Mouse (Mus musculus) left cerebral cortex, postnatal 4 days (tissue): ENCODE measurements around the gene Hid1. TPM values are rescaled to one million over a fixed set of nuclear protein-coding genes. Genes with fewer than 3 reads are reported as not detected.
"Not testable (repeated sequence)": the region's sequence is repeated elsewhere in the genome, so short reads cannot be mapped to it uniquely, and the experiment has no call there.

ENCODE experiments used
- DNase-seq: peaks from one replicate; pipeline ENCODE4 v3.0.0-alpha.2; 2022
- intact Hi-C: fragments of 180-260 bp; cut with DNase I; formaldehyde crosslinking; loops from one replicate; pipeline ENCODE4 v1.15.1; 2025
- total RNA-seq, 2 experiments: library from RNA; stranded (reverse); gene quantifications; 2 replicates each; pipeline ENCODE4 v1.2.3; 2021

Gene Hid1
- 10 to 100 TPM; 72.7 to 80.6 TPM for total RNA-seq

DNA sequence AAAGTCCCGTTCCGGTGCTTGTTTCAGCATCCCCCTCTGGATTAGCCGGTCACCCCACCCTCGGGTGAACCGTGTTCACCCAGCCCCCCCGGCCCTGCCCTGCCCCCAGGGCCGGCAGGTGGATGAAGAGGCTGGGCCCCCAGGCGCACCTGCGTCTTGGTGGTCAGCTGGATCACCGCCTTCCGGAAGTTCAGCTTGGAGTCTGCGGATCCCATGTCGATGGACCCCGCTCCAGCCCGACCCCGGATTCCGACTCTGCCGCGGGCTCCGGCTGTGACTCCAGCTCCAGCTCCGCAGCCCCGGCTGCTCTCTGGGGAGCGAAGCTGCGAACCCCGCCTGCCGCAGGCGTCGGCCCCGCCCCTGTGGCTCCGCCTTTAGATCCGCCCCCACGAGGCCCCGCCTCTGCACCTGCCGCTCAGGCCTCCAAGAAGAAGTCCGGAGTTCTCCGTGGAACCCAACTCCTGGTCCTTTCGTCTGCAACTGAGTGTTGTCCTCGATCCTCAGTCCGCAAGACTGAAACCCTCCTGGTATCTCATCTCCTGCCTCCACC, at the start of gene Hid1:
Gene Hid1, minus strand, starts transcription at position 362 of the 550 bp plus-strand sequence.
- DNase-seq: peak; percentile 83
- intact Hi-C loops: no loop called here

- DNase-seq: no peak
- intact Hi-C loops: no loop called here
These were observed 42.0 kb upstream of the Hid1 start for GRCm38 (mm10) chr11:115409556-115409955.

- no peak for DNase-seq
- intact Hi-C loops: no loop called here
These were observed 40.8 kb upstream of the Hid1 start for GRCm38 (mm10) chr11:115408266-115408920.

DNA sequence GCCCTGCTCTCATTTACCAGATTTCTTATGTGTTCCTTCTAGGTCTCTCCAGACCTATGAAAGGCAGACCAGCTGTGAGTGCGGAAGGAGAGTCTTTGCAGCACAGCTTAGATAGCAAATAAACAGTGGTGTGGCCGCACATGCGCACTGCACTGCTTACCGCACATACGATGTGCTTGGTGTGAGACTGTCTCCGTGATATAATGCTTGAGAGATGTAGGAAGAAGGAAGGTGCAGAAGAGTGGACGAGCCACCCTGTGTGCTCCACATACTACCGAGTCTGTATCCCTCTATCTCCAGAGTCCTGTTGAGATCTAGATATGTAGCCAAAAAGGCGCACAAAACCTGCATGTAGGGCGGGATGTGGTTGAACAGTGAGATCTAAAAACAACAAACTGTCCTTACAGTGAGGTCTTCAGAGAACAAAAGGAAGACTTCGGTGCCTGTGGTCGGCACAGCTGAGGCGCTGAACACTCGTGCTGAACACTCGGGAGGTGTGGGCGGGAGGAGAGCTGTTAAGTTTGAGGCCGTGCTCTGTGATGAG, 39.4 kb upstream of the Hid1 start:
- DNase-seq: no peak
- intact Hi-C loops: no loop called here

GRCm38 (mm10) chr11:115405723-115406122, 38.2 kb upstream of the Hid1 start:
- intact Hi-C loops: no loop called here
- DNase-seq: no peak

GRCm38 (mm10) chr11:115403338-115404124, 36.0 kb upstream of the Hid1 start, which contains the start of gene Mrpl58:
Gene Mrpl58, plus strand, starts transcription at chr11:115403752.
- intact Hi-C loops: no loop called here

GRCm38 (mm10) chr11:115400630-115401391, 33.3 kb upstream of the Hid1 start:
- peak; percentile 74 for DNase-seq
- intact Hi-C loops: no loop called here

More at GRCm38 (mm10) chr11:115403338-115404124, 36.0 kb upstream of the Hid1 start, which contains the start of gene Mrpl58:
- DNase-seq: peak; percentile 87

DNA sequence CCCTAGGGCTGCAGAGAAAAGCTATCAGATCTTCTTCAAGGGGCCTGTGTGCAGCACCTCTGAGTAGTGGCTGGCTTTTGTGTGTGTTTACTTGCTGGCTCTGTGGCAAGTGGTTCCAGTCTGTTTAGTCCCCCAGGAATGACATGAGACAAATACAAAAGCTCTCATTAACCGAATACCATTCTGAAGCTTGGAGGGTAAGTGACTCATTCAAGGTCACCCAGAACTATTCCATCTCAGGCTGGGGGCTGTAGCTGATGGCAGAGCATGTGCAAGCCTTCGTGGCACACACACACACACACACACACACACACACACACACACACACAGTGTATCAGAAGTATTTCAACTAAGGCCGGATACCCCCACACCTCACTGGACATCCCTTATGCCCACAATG, 32.6 kb upstream of the Hid1 start:
- DNase-seq: no peak

DNA sequence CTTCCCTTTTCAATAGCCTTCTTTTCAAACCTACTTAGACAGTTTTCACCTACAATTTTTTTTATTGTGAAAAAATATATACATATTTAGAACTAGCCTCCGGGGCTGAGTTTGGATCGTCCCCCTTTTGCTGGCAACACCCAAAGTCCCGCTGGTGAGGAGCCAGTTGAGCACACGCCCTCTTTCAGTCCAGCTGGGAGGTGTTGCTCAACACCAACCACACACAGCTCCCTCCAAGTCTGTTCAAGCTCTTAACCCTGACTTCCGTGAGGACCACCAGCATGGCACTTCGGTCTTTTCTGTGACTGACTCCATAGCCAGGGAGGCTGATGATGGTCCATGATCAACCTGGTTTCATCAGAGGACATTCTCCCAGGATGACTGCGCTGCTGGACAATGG, 30.5 kb upstream of the Hid1 start:
- intact Hi-C loops: no loop called here
- DNase-seq: no peak

More for the DNA sequence above, 32.6 kb upstream of the Hid1 start:
- intact Hi-C loops: no loop called here

DNA sequence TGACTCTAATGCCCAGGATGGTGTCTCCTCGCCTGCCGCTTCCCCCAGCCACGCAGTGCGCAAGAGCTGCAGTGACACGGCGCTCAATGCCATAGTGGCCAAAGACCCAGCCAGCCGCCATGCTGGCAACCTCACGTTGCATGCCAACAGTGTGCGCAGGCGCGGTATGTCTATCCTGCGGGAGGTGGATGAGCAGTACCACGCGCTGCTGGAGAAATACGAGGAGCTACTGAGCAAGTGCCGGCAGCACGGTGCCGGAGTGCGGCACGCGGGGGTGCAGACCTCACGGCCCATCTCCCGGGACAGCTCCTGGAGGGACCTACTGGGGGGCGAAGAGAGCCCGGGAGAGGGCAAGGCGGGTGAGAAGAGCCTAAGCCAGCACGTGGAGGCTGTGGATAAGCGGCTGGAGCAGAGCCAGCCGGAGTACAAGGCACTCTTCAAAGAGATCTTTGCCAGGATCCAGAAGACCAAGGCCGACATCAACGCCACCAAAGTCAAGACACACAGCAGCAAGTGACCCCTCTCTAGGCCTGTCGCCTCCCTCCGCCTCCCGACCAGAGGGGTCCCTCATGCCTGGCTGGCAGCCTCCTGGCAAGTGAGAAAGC, 26.3 kb upstream of the Hid1 start:
- no peak for DNase-seq
- intact Hi-C loops: no loop called here

- no peak for DNase-seq
These were observed 23.8 kb upstream of the Hid1 start for GRCm38 (mm10) chr11:115391358-115391757.

GRCm38 (mm10) chr11:115386859-115387258, 19.3 kb upstream of the Hid1 start:
- intact Hi-C loops, DNase-seq: not testable (repeated sequence)

More at GRCm38 (mm10) chr11:115391358-115391757, 23.8 kb upstream of the Hid1 start:
- intact Hi-C loops: no loop called here

GRCm38 (mm10) chr11:115384587-115384986, 17.0 kb upstream of the Hid1 start:
- intact Hi-C loops: no loop called here
- no peak for DNase-seq

GRCm38 (mm10) chr11:115383701-115384474, 16.3 kb upstream of the Hid1 start:
- DNase-seq: peak; percentile 62
- intact Hi-C loops: no loop called here

DNA sequence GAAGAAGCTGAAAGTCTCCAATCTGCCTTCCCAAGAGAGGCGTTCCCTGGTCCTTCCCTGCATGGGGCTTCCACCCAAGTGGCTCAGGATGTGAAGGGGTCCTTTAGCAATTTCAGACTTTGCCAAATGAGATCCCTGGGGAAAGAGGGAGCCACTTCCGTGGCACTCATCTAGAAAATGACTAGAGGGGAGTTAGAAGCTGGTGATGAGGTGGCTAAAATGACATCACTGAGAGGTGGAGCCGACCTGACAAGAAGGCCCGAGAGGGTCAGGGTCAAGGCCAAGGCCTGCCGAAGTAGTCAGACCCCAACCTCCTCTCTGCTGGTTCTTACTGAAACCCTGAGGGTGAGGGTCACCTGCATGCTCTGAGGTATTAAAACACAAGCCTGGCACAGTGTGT, 15.3 kb upstream of the Hid1 start:
- DNase-seq: no peak

DNA sequence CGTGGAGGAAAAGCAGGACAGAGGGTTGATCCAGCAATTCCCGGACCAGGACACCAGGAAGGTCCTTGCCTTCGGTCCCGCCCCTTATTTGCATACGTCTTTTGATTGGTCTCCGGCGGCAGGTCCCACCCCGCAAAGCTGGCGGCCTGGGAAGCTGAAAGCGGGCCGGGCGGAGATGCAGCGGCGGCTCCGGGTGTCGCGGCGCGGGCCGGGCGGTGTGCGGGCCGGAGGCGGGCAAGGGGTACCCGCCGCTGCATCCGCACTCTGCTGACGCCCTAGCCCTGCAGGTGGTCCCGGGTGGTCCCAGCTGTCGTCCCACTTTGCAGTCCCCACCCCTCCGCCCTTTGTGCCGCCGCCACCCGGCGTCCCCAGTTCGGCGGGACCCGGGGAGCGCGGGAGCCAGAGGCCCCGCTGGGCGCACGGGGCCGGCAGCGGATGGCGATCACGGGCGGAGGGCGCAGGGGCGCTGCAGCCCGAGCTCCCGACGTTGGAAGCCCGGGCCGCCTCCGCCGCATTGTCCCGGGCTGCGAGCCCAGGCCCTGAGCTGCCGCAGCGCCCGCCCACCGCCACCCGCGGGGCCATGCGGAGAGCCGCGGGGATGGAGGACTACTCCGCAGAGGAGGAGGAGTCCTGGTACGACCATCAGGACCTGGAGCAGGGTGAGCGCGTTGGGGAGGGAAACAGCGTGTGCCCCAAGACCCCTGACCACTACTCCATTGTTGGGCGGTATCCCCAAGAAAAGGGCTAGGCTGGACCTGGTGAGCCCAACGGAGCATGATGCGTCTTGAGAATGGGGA, 14.4 kb upstream of the Hid1 start, which contains the start of gene Cdr2l:
Gene Cdr2l, plus strand, starts transcription at position 174 of the 797 bp plus-strand sequence.
- peak; percentile 92 for DNase-seq
- intact Hi-C loops: no loop called here

More for the DNA sequence above, 15.3 kb upstream of the Hid1 start:
- intact Hi-C loops: no loop called here

DNA sequence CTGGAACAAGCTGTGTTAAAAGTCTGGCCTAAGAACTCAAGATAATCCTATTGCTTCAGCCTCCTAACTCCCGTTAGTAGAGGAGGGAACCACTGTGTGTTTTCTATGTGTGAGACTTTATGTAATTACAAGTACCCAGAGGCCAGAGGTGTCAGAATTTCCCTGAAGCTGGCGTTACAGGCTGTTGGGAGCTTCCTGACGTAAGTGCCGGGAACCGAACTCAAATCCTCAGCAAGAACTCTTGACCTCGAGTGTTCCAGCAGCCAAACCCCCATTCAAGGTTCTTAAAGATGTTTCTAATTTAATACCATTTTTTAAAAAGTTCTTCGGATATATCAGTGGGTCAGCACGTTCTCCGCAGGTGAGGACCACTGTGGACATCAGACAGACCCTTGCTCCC, 13.7 kb upstream of the Hid1 start:
- intact Hi-C loops: no loop called here
- no peak for DNase-seq

- intact Hi-C loops: no loop called here
- DNase-seq: no peak
These were observed 10.3 kb upstream of the Hid1 start for GRCm38 (mm10) chr11:115377854-115378253.
